Mouse (Mus musculus): ENCODE results near the gene Tnfrsf25. TPM values are rescaled to one million over a fixed set of nuclear protein-coding genes. Genes with fewer than 3 reads are reported as not detected.

Gene Tnfrsf25
- total and polyA plus RNA-seq, 2 experiments from 2014 or later = 0.49 to 0.99 TPM

DNA sequence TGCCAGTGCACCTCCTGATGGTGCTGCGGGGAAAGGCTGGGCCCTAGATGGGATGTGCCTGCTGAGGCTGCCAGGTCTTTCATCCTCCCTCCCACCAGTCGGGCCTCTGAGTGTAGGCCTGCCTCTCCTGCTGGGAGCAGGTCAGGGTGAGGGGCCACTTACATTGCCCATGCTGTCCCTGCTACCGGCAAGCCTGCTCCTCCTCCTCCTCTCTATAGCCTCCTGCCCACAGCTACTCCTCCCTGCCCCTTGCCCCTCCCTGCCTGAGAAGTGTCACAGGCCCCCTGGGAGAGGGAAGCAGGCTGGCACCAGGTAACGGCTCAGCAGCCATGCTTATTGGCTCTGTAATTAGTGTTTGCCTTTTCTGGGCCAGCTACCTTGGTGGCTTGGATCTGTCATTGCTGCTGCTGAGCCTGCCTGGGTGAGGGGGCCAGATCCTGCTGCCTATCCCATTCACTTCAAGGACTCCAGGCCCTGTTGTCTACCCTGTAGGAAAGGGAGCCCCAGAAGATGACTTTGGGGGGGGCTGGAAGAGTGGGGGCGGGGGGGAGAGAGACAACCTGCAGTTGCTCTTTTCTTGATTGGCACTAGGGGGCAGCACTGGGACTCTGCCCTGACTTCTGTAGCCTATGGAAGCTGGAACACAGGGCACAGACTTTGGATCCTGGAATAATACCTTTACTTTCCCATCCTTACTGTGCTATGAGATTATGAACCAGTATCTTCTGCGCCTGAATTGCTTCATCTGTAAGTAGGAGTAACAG is 20.6 kb downstream of the Tnfrsf25 start:
- TF ChIP-seq CTCF (IDR thresholded peaks at IDR 0.05) = peak; percentile 67
- H3K9me3 ChIP-seq (ENCODE audit: low read length) = no peaks in the 10 kb centered on the region
- peaks cover 43% of the 10 kb centered on the region for H3K27me3 ChIP-seq (ENCODE audit: insufficient read depth, low read length)
- H3K4me1 ChIP-seq (ENCODE audit: insufficient read depth, low read length) = no peaks in the 10 kb centered on the region
- no peak overlapping the region for H3K9ac ChIP-seq (replicated peaks; ENCODE audit: low read length, poor library complexity, severe bottlenecking)
- ATAC-seq (ENCODE audit: low FRiP score) (no peak), DNase-seq (ENCODE audit: low spot score) (no peak)
- H3K4me2 ChIP-seq (ENCODE audit: low read depth, low read length, poor library complexity, severe bottlenecking) = no peak overlapping the region
- 38% methylated on average over 6 of the region's 6 CpGs for WGBS
- H3K36me3 ChIP-seq (ENCODE audit: insufficient read depth, low read length) = no peaks in the 10 kb centered on the region
- no peak overlapping the region for H3K27ac ChIP-seq (ENCODE audit: low read depth, low read length)
- no peak overlapping the region for H3K4me3 ChIP-seq (ENCODE audit: low read depth, low read length)

DNA sequence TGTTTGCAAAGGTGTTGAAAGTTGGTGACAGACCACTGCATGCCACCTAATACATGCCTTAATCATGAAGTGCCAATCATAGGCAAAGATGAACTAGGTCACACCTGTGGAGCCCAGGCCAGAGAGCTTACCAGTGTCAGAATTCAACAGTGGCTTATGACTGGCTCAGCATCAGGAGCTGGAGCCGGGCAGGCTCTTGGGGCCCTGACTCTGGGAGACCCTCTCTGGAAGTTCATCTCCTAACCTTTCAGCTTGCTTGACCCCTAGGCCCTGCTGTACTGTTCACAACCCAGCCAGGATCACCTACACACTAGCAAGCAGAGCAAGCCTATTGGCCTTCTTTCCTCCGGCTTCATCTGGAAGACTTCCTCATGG is 21.1 kb downstream of the Tnfrsf25 start:
- 92% methylated on average over 2 of the region's 2 CpGs for WGBS
- DNase-seq (ENCODE audit: low spot score) (no peak), ATAC-seq (ENCODE audit: low FRiP score) (no peak)
- Histone ChIP-seq H3K27me3 (ENCODE audit: insufficient read depth, low read length) (peaks cover 39% of the 10 kb centered on the region), H3K4me3 (ENCODE audit: low read depth, low read length) (no peak overlapping the region), H3K4me1 (ENCODE audit: insufficient read depth, low read length) (no peaks in the 10 kb centered on the region), H3K27ac (ENCODE audit: low read depth, low read length) (no peak overlapping the region), H3K9ac (replicated peaks; ENCODE audit: low read length, poor library complexity, severe bottlenecking) (no peak overlapping the region), H3K36me3 (ENCODE audit: insufficient read depth, low read length) (no peaks in the 10 kb centered on the region), H3K4me2 (ENCODE audit: low read depth, low read length, poor library complexity, severe bottlenecking) (no peak overlapping the region), H3K9me3 (ENCODE audit: low read length) (no peaks in the 10 kb centered on the region)
- no peak for TF ChIP-seq CTCF (IDR thresholded peaks at IDR 0.05)

DNA sequence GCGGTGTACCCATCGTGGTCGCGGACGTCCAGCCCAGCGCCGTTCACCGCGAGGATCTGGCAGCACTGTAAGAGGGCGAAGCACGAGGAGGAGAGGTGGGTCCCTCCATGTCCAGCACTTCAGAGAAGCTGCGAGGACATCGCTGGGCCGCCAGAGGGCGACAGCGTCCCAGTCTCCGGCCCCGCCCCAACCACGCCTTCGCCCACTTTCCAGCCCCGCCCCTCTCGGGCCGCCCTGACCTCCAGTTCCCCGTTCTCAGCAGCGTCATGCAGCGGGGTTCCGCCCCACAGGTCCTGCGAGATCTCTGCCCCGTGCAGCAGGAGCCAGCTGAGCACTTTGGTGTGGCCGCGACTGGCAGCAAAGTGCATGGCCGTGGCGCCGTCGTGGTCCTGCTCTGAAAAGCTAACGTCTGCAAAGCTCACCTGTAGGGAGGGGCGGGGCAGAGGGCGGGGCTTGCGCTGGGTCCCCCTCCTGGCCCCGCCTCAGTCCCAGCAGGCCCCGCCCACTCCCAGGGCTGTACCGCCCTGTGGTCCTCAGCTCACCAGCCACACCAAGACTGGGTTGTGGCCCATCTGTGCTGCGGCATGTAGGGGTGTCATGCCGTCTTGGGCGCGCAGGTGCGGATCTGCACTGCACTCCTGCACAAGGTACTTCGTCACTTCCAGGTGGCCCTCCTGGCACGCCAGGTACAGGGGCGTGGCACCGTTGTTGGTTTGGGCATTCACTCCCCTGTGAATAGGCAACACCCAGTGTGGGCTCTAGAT is 22.9 kb downstream of the Tnfrsf25 start:
- Histone ChIP-seq H3K4me2 (ENCODE audit: low read depth, low read length, poor library complexity, severe bottlenecking) (peak overlapping the region; percentile 73), H3K9ac (replicated peaks; ENCODE audit: low read length, poor library complexity, severe bottlenecking) (peak overlapping the region; percentile 19; the same call in 1 of the 2 replicates), H3K4me3 (ENCODE audit: low read depth, low read length) (peak overlapping the region; percentile 41), H3K4me1 (ENCODE audit: insufficient read depth, low read length) (no peaks in the 10 kb centered on the region), H3K9me3 (ENCODE audit: low read length) (no peaks in the 10 kb centered on the region), H3K36me3 (ENCODE audit: insufficient read depth, low read length) (no peaks in the 10 kb centered on the region), H3K27ac (ENCODE audit: low read depth, low read length) (no peak overlapping the region), H3K27me3 (ENCODE audit: insufficient read depth, low read length) (peaks cover 25% of the 10 kb centered on the region)
- DNase-seq (ENCODE audit: low spot score) (peak; percentile 75), ATAC-seq (ENCODE audit: low FRiP score) (peak; percentile 59)
- TF ChIP-seq CTCF (IDR thresholded peaks at IDR 0.05) = peak; percentile 78
- 4% methylated on average over 49 of the region's 51 CpGs for WGBS

DNA sequence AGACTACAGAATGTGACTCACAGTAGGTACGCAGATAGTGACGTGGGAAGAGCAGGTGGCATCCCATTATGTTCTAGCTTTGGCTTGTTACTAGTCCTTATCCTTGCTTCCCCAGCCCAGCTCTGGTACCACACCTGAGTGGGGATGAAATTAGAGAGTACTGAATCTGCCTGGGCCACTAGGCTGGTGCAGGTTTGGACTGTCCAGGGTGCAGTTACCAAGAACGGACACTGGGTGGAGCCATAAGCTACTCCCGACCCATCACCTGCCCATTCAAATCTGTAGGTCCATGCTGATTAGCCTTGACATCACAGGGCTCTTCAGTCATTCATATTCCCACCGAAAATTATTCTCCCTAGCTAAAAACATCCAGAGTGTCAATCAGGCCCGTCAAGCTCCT is 24.7 kb downstream of the Tnfrsf25 start:
- ATAC-seq (ENCODE audit: low FRiP score) (no peak), DNase-seq (ENCODE audit: low spot score) (peak; percentile 64)
- Histone ChIP-seq H3K9ac (replicated peaks; ENCODE audit: low read length, poor library complexity, severe bottlenecking) (no peak overlapping the region), H3K4me3 (ENCODE audit: low read depth, low read length) (no peak overlapping the region), H3K9me3 (ENCODE audit: low read length) (no peaks in the 10 kb centered on the region), H3K36me3 (ENCODE audit: insufficient read depth, low read length) (no peaks in the 10 kb centered on the region), H3K27ac (ENCODE audit: low read depth, low read length) (no peak overlapping the region), H3K4me2 (ENCODE audit: low read depth, low read length, poor library complexity, severe bottlenecking) (no peak overlapping the region), H3K27me3 (ENCODE audit: insufficient read depth, low read length) (peaks cover 17% of the 10 kb centered on the region), H3K4me1 (ENCODE audit: insufficient read depth, low read length) (no peaks in the 10 kb centered on the region)
- peak; percentile 80 for TF ChIP-seq CTCF (IDR thresholded peaks at IDR 0.05)
- WGBS = 24% methylated on average over 6 of the region's 6 CpGs

DNA sequence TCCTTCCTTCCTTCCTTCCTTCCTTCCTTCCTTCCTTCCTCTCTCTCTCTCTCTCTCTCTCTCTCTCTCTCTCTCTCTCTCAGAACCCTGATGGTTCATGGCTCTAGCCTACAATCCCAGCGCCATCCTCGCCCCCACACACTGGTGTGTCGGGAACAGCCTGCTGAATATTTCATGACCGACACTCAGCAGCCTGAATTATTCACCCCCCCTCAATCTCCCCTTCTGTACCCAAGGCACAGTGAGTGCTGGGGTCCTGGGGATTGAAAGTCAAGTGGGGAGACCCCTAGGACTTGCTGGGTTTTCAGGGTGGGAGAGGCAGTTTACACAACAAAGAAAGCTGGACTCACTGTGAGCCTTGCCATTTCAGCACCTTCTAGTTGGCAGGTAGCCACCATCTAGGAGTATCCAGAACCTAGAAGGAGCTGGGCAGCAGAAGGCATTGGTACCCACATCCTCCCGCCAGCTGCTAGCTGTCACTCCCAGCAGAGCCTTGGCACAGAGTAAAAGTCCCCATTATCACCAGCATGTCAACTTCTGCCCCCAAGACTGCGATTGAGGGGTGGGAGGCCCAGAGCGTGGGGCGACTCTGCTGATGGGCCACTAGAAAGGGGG is 25.9 kb downstream of the Tnfrsf25 start:
- DNase-seq (ENCODE audit: low spot score) = no peak

DNA sequence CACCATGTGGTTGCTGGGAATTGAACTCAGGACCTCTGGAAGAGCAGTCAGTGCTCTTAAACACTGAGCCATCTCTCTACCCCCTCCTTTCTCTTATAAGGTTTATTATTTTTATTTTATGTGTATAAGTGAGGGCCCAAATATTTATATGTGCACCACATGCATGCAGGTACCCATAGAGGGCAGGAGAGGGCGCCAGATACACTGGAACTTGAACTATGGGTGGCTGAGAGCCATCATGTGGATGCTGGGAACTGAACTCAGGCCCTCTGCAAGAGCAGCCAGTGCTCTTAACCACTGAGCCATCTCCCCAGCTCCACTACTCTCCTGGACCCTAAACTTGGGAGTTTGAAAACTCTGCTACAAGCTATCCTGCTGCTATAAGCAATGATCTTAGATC is 27.9 kb downstream of the Tnfrsf25 start:
- Histone ChIP-seq H3K27ac (ENCODE audit: low read depth, low read length) (no peak overlapping the region), H3K27me3 (ENCODE audit: insufficient read depth, low read length) (peaks cover 10% of the 10 kb centered on the region), H3K36me3 (ENCODE audit: insufficient read depth, low read length) (no peaks in the 10 kb centered on the region), H3K9ac (replicated peaks; ENCODE audit: low read length, poor library complexity, severe bottlenecking) (no peak overlapping the region), H3K9me3 (ENCODE audit: low read length) (no peaks in the 10 kb centered on the region), H3K4me3 (ENCODE audit: low read depth, low read length) (no peak overlapping the region), H3K4me1 (ENCODE audit: insufficient read depth, low read length) (no peaks in the 10 kb centered on the region), H3K4me2 (ENCODE audit: low read depth, low read length, poor library complexity, severe bottlenecking) (no peak overlapping the region)
- 37% methylated on average over 1 of the region's 1 CpGs for WGBS
- DNase-seq (ENCODE audit: low spot score) (no peak), ATAC-seq (ENCODE audit: low FRiP score) (no peak)
- peak; percentile 24; the same call in 1 of the 2 replicates for TF ChIP-seq CTCF (IDR thresholded peaks at IDR 0.05)

More for the DNA sequence above, 25.9 kb downstream of the Tnfrsf25 start:
- Histone ChIP-seq H3K9ac (replicated peaks; ENCODE audit: low read length, poor library complexity, severe bottlenecking) (no peak overlapping the region), H3K27ac (ENCODE audit: low read depth, low read length) (no peak overlapping the region), H3K4me3 (ENCODE audit: low read depth, low read length) (no peak overlapping the region), H3K4me2 (ENCODE audit: low read depth, low read length, poor library complexity, severe bottlenecking) (no peak overlapping the region), H3K4me1 (ENCODE audit: insufficient read depth, low read length) (no peaks in the 10 kb centered on the region), H3K36me3 (ENCODE audit: insufficient read depth, low read length) (no peaks in the 10 kb centered on the region), H3K9me3 (ENCODE audit: low read length) (no peaks in the 10 kb centered on the region), H3K27me3 (ENCODE audit: insufficient read depth, low read length) (peaks cover 17% of the 10 kb centered on the region)
- no peak for ATAC-seq (ENCODE audit: low FRiP score)
- no peak for TF ChIP-seq CTCF (IDR thresholded peaks at IDR 0.05)
- WGBS = 55% methylated on average over 8 of the region's 8 CpGs
